ENCODE assay signal across 17 mouse cellular contexts in the genomic region with DNA sequence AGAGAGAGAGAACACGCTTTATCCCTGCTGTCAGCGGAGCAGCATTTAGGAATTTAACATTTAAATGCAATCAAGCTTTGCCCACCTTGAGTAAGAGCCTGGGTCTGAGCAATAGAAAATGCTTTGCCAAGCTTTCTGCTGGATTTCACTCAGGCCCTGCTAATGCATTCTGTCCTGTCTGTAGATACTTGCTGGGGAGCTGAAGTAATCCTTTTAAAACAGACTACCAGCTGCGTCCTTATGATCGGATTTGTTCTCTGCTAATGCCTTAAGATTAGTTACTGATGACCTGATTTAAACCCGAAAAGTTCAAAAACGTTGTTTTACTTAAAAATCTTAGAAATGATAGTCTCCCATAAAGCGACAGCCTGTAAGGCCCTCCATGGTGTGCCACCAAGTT.
A peak's percentile ranks its signal among the peaks of the same experiment; 100 is the strongest.
DNase-seq lines count a peak whose midpoint lies in the region; ATAC-seq lines count a peak whose summit lies in the region.
"Had no signal": no experiment of that assay in that cellular context is flagged by ENCODE, and none has a peak within 500 bp of the region (broad histone marks: within the 10 kb centered on the region; RNA-seq: fewer than 3 reads in every experiment).

No protein-coding gene starts in this region.

- H3K4me2 ChIP-seq in hindbrain, embryonic 14.5 days (replicated peaks), result no peak overlapping the region
- no peak overlapping the region for H3K4me2 ChIP-seq in midbrain, embryonic 11.5 days
- H3K4me2 ChIP-seq in midbrain, embryonic 16.5 days (ENCODE audit: low read length), result no peak overlapping the region
- H3K4me2 ChIP-seq: embryonic facial prominence, embryonic 12.5 days; forebrain, embryonic 12.5 days; heart, embryonic 13.5 days; hindbrain, embryonic 12.5 days had no signal

- H3K4me3 ChIP-seq in hindbrain, embryonic 10.5 days, result no peak overlapping the region
- no peak overlapping the region for H3K4me3 ChIP-seq in hindbrain, embryonic 14.5 days (replicated peaks; ENCODE audit: low read length)
- H3K4me3 ChIP-seq in midbrain, embryonic 11.5 days (ENCODE audit: low read depth, low read length), result no peak overlapping the region
- no peak overlapping the region for H3K4me3 ChIP-seq in midbrain, embryonic 16.5 days (ENCODE audit: low read depth, low read length)
- H3K4me3 ChIP-seq: embryonic facial prominence, embryonic 12.5 days; forebrain, embryonic 12.5 days; heart, embryonic 13.5 days; hindbrain, embryonic 12.5 days had no signal

- H3K27ac ChIP-seq in hindbrain, embryonic 10.5 days, result peak overlapping the region; percentile 53; the same call in 1 of the 2 replicates
- no peak overlapping the region for H3K27ac ChIP-seq in hindbrain, embryonic 14.5 days
- H3K27ac ChIP-seq in midbrain, embryonic 11.5 days (ENCODE audit: low read depth, low read length), result no peak overlapping the region
- H3K27ac ChIP-seq in midbrain, embryonic 16.5 days (ENCODE audit: low read length), result no peak overlapping the region
- H3K27ac ChIP-seq: embryonic facial prominence, embryonic 12.5 days; forebrain, embryonic 12.5 days; heart, embryonic 13.5 days; hindbrain, embryonic 12.5 days had no signal

- H3K36me3 ChIP-seq in hindbrain, embryonic 10.5 days, result no peaks in the 10 kb centered on the region
- H3K36me3 ChIP-seq in hindbrain, embryonic 14.5 days (replicated peaks; ENCODE audit: control insufficient read depth, insufficient read depth), result no peaks in the 10 kb centered on the region
- no peaks in the 10 kb centered on the region for H3K36me3 ChIP-seq in midbrain, embryonic 11.5 days (ENCODE audit: control insufficient read depth, insufficient read depth, low read length)
- no peaks in the 10 kb centered on the region for H3K36me3 ChIP-seq in midbrain, embryonic 16.5 days (ENCODE audit: control insufficient read depth, insufficient read depth, low read length)
- H3K36me3 ChIP-seq: embryonic facial prominence, embryonic 12.5 days; forebrain, embryonic 12.5 days; heart, embryonic 13.5 days; hindbrain, embryonic 12.5 days had no signal

- H3K4me1 ChIP-seq in hindbrain, embryonic 10.5 days (replicated peaks), result no peaks in the 10 kb centered on the region
- no peaks in the 10 kb centered on the region for H3K4me1 ChIP-seq in hindbrain, embryonic 14.5 days (replicated peaks; ENCODE audit: control insufficient read depth, insufficient read depth, low read length)
- H3K4me1 ChIP-seq in midbrain, embryonic 11.5 days (ENCODE audit: control insufficient read depth, insufficient read depth, low read length), result peaks cover 2% of the 10 kb centered on the region; the same call in 1 of the 2 replicates
- H3K4me1 ChIP-seq in midbrain, embryonic 16.5 days (ENCODE audit: control insufficient read depth, insufficient read depth, low read length), result no peaks in the 10 kb centered on the region
- H3K4me1 ChIP-seq: embryonic facial prominence, embryonic 12.5 days; hindbrain, embryonic 12.5 days had no signal

- 89% methylated on average over 7 of the region's 7 CpGs for WGBS in hindbrain, embryonic 10.5 days
- WGBS in hindbrain, embryonic 14.5 days, result 81% methylated on average over 7 of the region's 7 CpGs
- WGBS in midbrain, embryonic 11.5 days, result 41% methylated on average over 7 of the region's 7 CpGs
- WGBS in midbrain, embryonic 16.5 days, result 30% methylated on average over 7 of the region's 7 CpGs

- no peak overlapping the region for H3K9ac ChIP-seq in hindbrain, embryonic 14.5 days
- H3K9ac ChIP-seq in midbrain, embryonic 11.5 days (ENCODE audit: low read length), result no peak overlapping the region
- no peak overlapping the region for H3K9ac ChIP-seq in midbrain, embryonic 16.5 days (ENCODE audit: low read depth, low read length)
- H3K9ac ChIP-seq: embryonic facial prominence, embryonic 12.5 days; forebrain, embryonic 12.5 days; forebrain, postnatal 0 days; heart, embryonic 13.5 days; hindbrain, embryonic 12.5 days had no signal

- H3K9me3 ChIP-seq in hindbrain, embryonic 10.5 days, result no peaks in the 10 kb centered on the region
- H3K9me3 ChIP-seq in hindbrain, embryonic 14.5 days (ENCODE audit: control insufficient read depth, low read length), result no peaks in the 10 kb centered on the region
- H3K9me3 ChIP-seq in midbrain, embryonic 11.5 days (ENCODE audit: control insufficient read depth, low read length), result no peaks in the 10 kb centered on the region
- no peaks in the 10 kb centered on the region for H3K9me3 ChIP-seq in midbrain, embryonic 16.5 days (replicated peaks; ENCODE audit: control insufficient read depth, low read length, poor library complexity, severe bottlenecking)
- H3K9me3 ChIP-seq: embryonic facial prominence, embryonic 12.5 days; forebrain, embryonic 12.5 days; heart, embryonic 13.5 days; hindbrain, embryonic 12.5 days had no signal

- H3K27me3 ChIP-seq in hindbrain, embryonic 10.5 days (ENCODE audit: insufficient read depth, poor library complexity, severe bottlenecking), result no peaks in the 10 kb centered on the region
- no peaks in the 10 kb centered on the region for H3K27me3 ChIP-seq in hindbrain, embryonic 14.5 days (ENCODE audit: control insufficient read depth, insufficient read depth, low read length)
- H3K27me3 ChIP-seq in midbrain, embryonic 11.5 days (ENCODE audit: control insufficient read depth, insufficient read depth, low read length), result no peaks in the 10 kb centered on the region
- no peaks in the 10 kb centered on the region for H3K27me3 ChIP-seq in midbrain, embryonic 16.5 days (ENCODE audit: control insufficient read depth, insufficient read depth, low read depth, low read length)
- H3K27me3 ChIP-seq: embryonic facial prominence, embryonic 12.5 days; forebrain, embryonic 12.5 days; heart, embryonic 13.5 days; hindbrain, embryonic 12.5 days had no signal

- no peak for ATAC-seq in hindbrain, embryonic 14.5 days (ENCODE audit: low FRiP score)
- ATAC-seq in midbrain, embryonic 11.5 days (ENCODE audit: low FRiP score), result no peak
- ATAC-seq in midbrain, embryonic 16.5 days, result no peak
- no peak for ATAC-seq in granulocyte monocyte progenitor cell, adult 5-6 weeks (replicated peaks; ENCODE audit: poor library complexity, severe bottlenecking)
- ATAC-seq: forebrain, postnatal 0 days had no signal

- DNase-seq in hindbrain, embryonic 10.5 days (ENCODE audit: low spot score), result no peak
- DNase-seq in hindbrain, embryonic 14.5 days (ENCODE audit: low spot score), result no peak
- DNase-seq in midbrain, embryonic 11.5 days (ENCODE audit: low spot score, missing footprints), result peak; percentile 82
- DNase-seq in retina, adult 2 months (ENCODE audit: low read depth, low spot score), result peak; percentile 77
- no peak for DNase-seq in cerebellum, adult 9-11 months
- DNase-seq: adrenal gland, postnatal 10 days; cerebellum, adult 11-12 months; cerebellum, postnatal 10 days; forebrain, postnatal 0 days; gastrocnemius, postnatal 25 days; heart, postnatal 36 days had no signal

Comparison
In these comparisons a context has a peak if more than half of its experiments do, and no peak if none do; other contexts are left out.
1. DNase-seq: peak in midbrain, embryonic 11.5 days (single experiment) and retina, adult 2 months (single experiment); none in hindbrain, embryonic 10.5 days (single experiment), hindbrain, embryonic 14.5 days (single experiment) and cerebellum, adult 9-11 months (single experiment).